Mouse (Mus musculus) spleen, postnatal 10 days (tissue): ENCODE measurements around the gene Ubl7.

Experiments used
- DNase-seq, 2 experiments: peaks; one replicate each; pipeline ENCODE4 v3.0.0; 2021 to 2022; ENCODE audit warnings: low spot score in 2 of 2

Ubl7 gene

GRCm38 (mm10) chr9:57921491-57922060 is 10.8 kb downstream of the Ubl7 start:
- no peak for DNase-seq

GRCm38 (mm10) chr9:57922381-57922780 is 11.6 kb downstream of the Ubl7 start:
- no peak for DNase-seq

- DNase-seq = no peak
Measured at GRCm38 (mm10) chr9:57923046-57923445, 12.3 kb downstream of the Ubl7 start.

GRCm38 (mm10) chr9:57931166-57931767 is 20.5 kb downstream of the Ubl7 start:
- DNase-seq = no peak

GRCm38 (mm10) chr9:57932253-57932652 is 21.5 kb downstream of the Ubl7 start:
- no peak for DNase-seq

- no peak for DNase-seq
Measured at GRCm38 (mm10) chr9:57932831-57933602, 22.2 kb downstream of the Ubl7 start.

- DNase-seq = peak; percentile 70 to 90
Measured at GRCm38 (mm10) chr9:57935683-57936437, 25.1 kb downstream of the Ubl7 start.

GRCm38 (mm10) chr9:57937171-57937570 is 26.4 kb downstream of the Ubl7 start:
- no peak for DNase-seq

GRCm38 (mm10) chr9:57937651-57938050 is 26.9 kb downstream of the Ubl7 start:
- no peak for DNase-seq

GRCm38 (mm10) chr9:57938225-57939055 is 27.7 kb downstream of the Ubl7 start:
- DNase-seq = no peak

- peak; percentile 48 to 71 for DNase-seq
Measured at GRCm38 (mm10) chr9:57939431-57940348, 28.9 kb downstream of the Ubl7 start, which contains the start of gene Sema7a. TSS of gene Sema7a (plus strand) at chr9:57940112.

GRCm38 (mm10) chr9:57940349-57940794 is 29.6 kb downstream of the Ubl7 start:
- peak in 1 of 2 experiments; percentile 47 for DNase-seq

- DNase-seq = no peak
Measured at GRCm38 (mm10) chr9:57940861-57941638, 30.3 kb downstream of the Ubl7 start.

GRCm38 (mm10) chr9:57942039-57942438 is 31.3 kb downstream of the Ubl7 start:
- DNase-seq = no peak

GRCm38 (mm10) chr9:57943067-57943466 is 32.3 kb downstream of the Ubl7 start:
- peak in 1 of 2 experiments; percentile 43 for DNase-seq

GRCm38 (mm10) chr9:57944572-57944971 is 33.8 kb downstream of the Ubl7 start:
- peak; percentile 47 to 78 for DNase-seq

- DNase-seq = no peak
Measured at GRCm38 (mm10) chr9:57945771-57946616, 35.2 kb downstream of the Ubl7 start.

- no peak for DNase-seq
Measured at GRCm38 (mm10) chr9:57947381-57948030, 36.7 kb downstream of the Ubl7 start.
